Comparison of ENCODE assay signal across 14 mouse cellular contexts in the genomic region with DNA sequence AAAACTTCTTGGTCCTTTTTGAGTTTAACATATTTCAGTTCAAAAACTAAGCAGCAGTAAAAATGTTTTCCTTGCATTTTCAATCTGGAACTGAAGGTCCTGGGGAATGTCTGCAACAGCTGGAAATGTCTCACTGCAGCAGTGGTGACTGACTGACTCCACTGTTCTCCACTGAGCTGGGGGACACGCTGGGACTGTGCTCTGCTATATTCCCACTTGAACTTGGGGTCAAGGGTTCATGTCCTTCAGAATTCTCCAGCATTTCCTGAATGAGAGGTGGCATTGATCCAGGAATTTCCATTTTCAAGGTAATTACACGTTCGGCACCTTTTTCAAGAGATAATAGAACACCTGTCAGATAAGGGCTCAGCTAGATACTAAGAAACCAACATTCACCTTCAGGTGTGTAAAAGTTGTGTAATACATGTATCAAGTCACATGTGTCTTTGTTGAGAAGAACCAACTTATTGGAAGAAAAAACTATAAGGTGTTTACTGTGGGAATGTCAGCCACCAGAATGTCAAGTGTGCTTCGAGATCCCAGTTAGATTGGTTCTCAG.
"Had no signal": no experiment of that assay in that cellular context is flagged by ENCODE, and none has a peak within 500 bp of the region (broad histone marks: within the 10 kb centered on the region; RNA-seq: fewer than 3 reads in every experiment).

No protein-coding gene starts in this region.

- H3K9me3 ChIP-seq: limb, embryonic 13.5 days; liver, embryonic 15.5 days; lung, embryonic 15.5 days; megakaryocyte, embryonic 14.5 days; midbrain, embryonic 15.5 days; neural tube, embryonic 12.5 days had no signal

- H3K4me2 ChIP-seq: limb, embryonic 13.5 days; liver, embryonic 11.5 days; liver, embryonic 15.5 days; lung, embryonic 15.5 days; midbrain, embryonic 11.5 days; midbrain, embryonic 15.5 days; neural tube, embryonic 12.5 days had no signal

- H3K9ac ChIP-seq: limb, embryonic 13.5 days; liver, embryonic 15.5 days; lung, embryonic 15.5 days; midbrain, embryonic 15.5 days; neural tube, embryonic 12.5 days had no signal

- H3K27ac ChIP-seq: layer of hippocampus, adult 2 months; limb, embryonic 13.5 days; liver, embryonic 15.5 days; lung, embryonic 15.5 days; macrophage; midbrain, embryonic 15.5 days; neural tube, embryonic 12.5 days; stomach, postnatal 0 days had no signal

- H3K4me1 ChIP-seq: limb, embryonic 13.5 days; liver, embryonic 15.5 days; lung, embryonic 15.5 days; megakaryocyte, embryonic 14.5 days; midbrain, embryonic 15.5 days; neural tube, embryonic 12.5 days had no signal

- DNase-seq: kidney, postnatal 10 days; kidney, postnatal 4 days; thymus, postnatal 4 days had no signal

- H3K4me3 ChIP-seq: layer of hippocampus, adult 2 months; limb, embryonic 13.5 days; liver, embryonic 15.5 days; lung, embryonic 15.5 days; megakaryocyte, embryonic 14.5 days; midbrain, embryonic 15.5 days; neural tube, embryonic 12.5 days had no signal

- H3K27me3 ChIP-seq: limb, embryonic 13.5 days; liver, embryonic 15.5 days; lung, embryonic 15.5 days; megakaryocyte, embryonic 14.5 days; midbrain, embryonic 15.5 days; neural tube, embryonic 12.5 days had no signal

- ATAC-seq: midbrain, embryonic 15.5 days had no signal
